Mouse (Mus musculus) kidney, postnatal 0 days (tissue): ENCODE data around the gene Armh4. TPM values are rescaled to one million over a fixed set of nuclear protein-coding genes. Genes with fewer than 3 reads are reported as not detected.

Experiments used
- ATAC-seq: fragments of 200-750 bp; cut with Nextera tagmentation; replicated peaks from 2 replicates; pipeline ENCODE4 v1.8.0; 2017; ENCODE audit warnings: low read depth, moderate number of reproducible peaks, moderate TSS enrichment, moderate library complexity; ENCODE audit not compliant: low FRiP score
- DNase-seq: peaks from one replicate; pipeline ENCODE4 v3.0.0-alpha.2; 2016; ENCODE audit warnings: low spot score
- H3K27ac ChIP-seq: fragments of 300-500 bp; sonication (generic); 2 replicates; pipeline ENCODE4 v1.5.1; 2014; ENCODE audit warnings: mild to moderate bottlenecking
- H3K27me3 ChIP-seq: fragments of 300-500 bp; sonication (generic); 2 replicates; pipeline ENCODE4 v1.6.1; 2014; ENCODE audit warnings: low read length, mixed read lengths; ENCODE audit not compliant: insufficient read depth
- H3K36me3 ChIP-seq: fragments of 300-500 bp; sonication (generic); 2 replicates; pipeline ENCODE4 v1.6.1; 2014; ENCODE audit warnings: low read length, mixed read lengths; ENCODE audit not compliant: insufficient read depth
- H3K4me1 ChIP-seq: fragments of 300-500 bp; sonication (generic); replicated peaks from 2 replicates; pipeline ENCODE4 v1.6.1; 2014; ENCODE audit warnings: antibody characterized with exemption, low read length, mixed read lengths; ENCODE audit not compliant: insufficient read depth
- H3K4me2 ChIP-seq: fragments of 300-500 bp; sonication (generic); 2 replicates; pipeline ENCODE4 v1.6.1; 2014; ENCODE audit warnings: mild to moderate bottlenecking, low read length, moderate library complexity, mixed read lengths
- H3K4me3 ChIP-seq: fragments of 300-500 bp; sonication (generic); replicated peaks from 2 replicates; pipeline ENCODE4 v1.5.1; 2014; ENCODE audit warnings: low read depth, low read length
- H3K9ac ChIP-seq: fragments of 300-500 bp; sonication (generic); 2 replicates; pipeline ENCODE4 v1.6.1; 2014; ENCODE audit warnings: low read depth, low read length
- H3K9me3 ChIP-seq: fragments of 300-500 bp; sonication (generic); replicated peaks from 2 replicates; pipeline ENCODE4 v1.6.1; 2016; ENCODE audit warnings: low read length, inconsistent platforms, mixed read lengths
- CTCF ChIP-seq: IDR thresholded peaks from 2 replicates; pipeline ENCODE4 v1.5.1; 2016; ENCODE audit warnings: antibody characterized with exemption, low read depth, mild to moderate bottlenecking, moderate library complexity
- WGBS: fragments of 180-500 bp; shearing (Covaris S2); extraction: QIAGEN DNeasy Blood & Tissue Kit; methylation state at CpG from one replicate; pipeline ENCODE4 v1.1.7; 2014; 5-methylcytosine and 5-hydroxymethylcytosine counted together
- polyA plus RNA-seq: library from polyadenylated mRNA; unstranded; fragments of >200 nt; fragmentation: Nextera tagmentation; extraction: Ambion mirVana; gene quantifications from 2 replicates; pipeline ENCODE4 v1.2.1, GENCODE M21; 2015

Gene Armh4
- polyA plus RNA-seq, 1 experiment from 2014 or later, result 6.3 TPM

DNA sequence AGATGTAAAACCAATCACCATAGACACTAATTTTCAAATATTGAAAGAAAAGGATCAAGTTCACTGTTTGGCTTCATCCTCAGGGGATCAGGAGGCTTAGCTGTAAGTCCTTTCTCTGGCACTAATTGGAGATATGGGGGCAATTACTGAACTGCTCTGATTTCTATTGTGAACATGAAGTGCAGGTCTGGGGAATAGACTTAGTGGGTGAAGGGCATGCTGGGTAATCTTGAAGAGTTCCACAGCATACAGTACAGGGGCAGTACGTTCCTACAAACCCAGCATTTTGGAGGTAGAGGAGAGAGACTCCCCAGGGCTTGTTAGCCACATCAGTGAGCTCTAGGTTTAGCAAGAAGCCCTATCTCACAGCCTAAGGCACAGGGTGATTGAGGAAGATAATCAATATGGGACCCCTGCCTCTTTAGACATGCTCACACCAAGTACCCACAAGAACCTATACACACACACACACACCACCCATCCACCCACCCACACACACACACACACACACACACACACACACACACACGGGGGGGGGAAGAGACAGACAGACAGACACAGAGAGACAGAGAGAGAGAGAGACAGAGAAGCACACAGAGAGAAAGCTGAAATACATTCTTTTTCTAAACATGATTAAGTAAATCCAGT, 44.6 kb downstream of the Armh4 start:
- ATAC-seq (no peak), DNase-seq (no peak)
- no peak overlapping the region for H3K27ac ChIP-seq
- no peak overlapping the region for H3K4me3 ChIP-seq
- 56% methylated on average over 2 of the region's 2 CpGs for WGBS
- no peaks in the 10 kb centered on the region for H3K9me3 ChIP-seq
- H3K9ac ChIP-seq, result no peak overlapping the region
- H3K4me2 ChIP-seq, result no peak overlapping the region
- H3K27me3 ChIP-seq, result no peaks in the 10 kb centered on the region
- H3K4me1 ChIP-seq, result no peaks in the 10 kb centered on the region
- TF ChIP-seq CTCF, result no peak
- no peaks in the 10 kb centered on the region for H3K36me3 ChIP-seq

DNA sequence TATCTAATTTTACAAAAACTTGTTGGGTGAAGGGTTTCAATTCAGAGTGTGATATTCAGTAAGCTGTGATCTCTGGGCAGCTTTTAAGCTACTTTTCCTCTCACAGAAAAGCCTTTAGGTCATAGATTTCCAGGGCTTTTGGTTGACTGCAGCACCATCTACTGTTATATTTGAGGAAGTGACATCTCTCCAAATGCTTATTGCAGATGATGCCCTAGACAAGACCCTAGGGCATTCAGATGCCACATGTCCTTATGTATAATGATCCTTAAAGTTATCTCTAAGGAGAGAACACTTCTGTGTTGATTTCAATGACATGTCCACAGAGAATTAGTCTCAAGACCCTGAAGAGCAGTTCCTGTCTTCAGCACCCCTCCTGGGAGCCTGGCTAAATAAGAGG, 49.2 kb downstream of the Armh4 start:
- ATAC-seq (no peak), DNase-seq (peak; percentile 68)
- Histone ChIP-seq H3K36me3 (no peaks in the 10 kb centered on the region), H3K4me2 (no peak overlapping the region), H3K9ac (no peak overlapping the region), H3K9me3 (no peaks in the 10 kb centered on the region), H3K4me3 (no peak overlapping the region), H3K4me1 (no peaks in the 10 kb centered on the region), H3K27ac (no peak overlapping the region), H3K27me3 (no peaks in the 10 kb centered on the region)
- TF ChIP-seq CTCF, result peak; percentile 67

DNA sequence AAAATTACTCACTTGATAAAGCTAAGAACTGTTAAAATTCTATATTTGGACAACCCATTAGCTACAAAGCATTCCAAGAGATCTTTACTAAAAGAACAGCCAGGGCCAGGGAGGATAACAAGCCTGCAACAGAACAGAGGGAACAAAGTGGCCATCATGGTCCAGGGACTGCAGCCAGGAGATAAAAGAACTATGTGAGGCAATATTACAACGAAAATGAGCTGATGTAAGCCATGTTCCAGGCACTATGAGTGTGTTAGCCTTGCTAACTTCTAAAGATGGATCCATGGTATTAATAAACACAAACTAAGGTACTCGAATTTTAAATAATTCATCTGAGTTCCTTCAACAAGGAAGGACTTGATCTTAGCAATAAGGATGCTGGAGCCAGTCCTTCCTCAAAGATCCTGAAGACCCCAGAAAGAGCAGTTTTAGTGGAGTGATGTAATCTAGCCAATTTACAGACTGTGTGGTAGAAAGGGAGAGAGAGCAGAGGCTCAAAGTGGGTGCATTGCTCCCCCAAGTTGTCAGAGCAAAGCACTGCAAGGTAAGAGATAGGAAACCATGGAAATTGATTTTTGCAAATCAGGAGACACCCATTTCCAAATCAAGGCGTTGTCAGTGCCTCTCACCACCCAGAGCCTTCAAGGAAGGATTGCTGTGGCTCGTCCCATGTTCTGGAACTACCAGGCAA, 59.7 kb downstream of the Armh4 start:
- no peak overlapping the region for H3K27ac ChIP-seq
- H3K9me3 ChIP-seq, result no peaks in the 10 kb centered on the region
- no peaks in the 10 kb centered on the region for H3K27me3 ChIP-seq
- no peak overlapping the region for H3K4me2 ChIP-seq
- WGBS, result 46% methylated on average over 4 of the region's 4 CpGs
- H3K4me1 ChIP-seq, result no peaks in the 10 kb centered on the region
- no peak overlapping the region for H3K9ac ChIP-seq
- peak; percentile 57; the same call in 1 of the 2 replicates for TF ChIP-seq CTCF
- DNase-seq (peak; percentile 38), ATAC-seq (no peak)
- H3K36me3 ChIP-seq, result no peaks in the 10 kb centered on the region
- no peak overlapping the region for H3K4me3 ChIP-seq

DNA sequence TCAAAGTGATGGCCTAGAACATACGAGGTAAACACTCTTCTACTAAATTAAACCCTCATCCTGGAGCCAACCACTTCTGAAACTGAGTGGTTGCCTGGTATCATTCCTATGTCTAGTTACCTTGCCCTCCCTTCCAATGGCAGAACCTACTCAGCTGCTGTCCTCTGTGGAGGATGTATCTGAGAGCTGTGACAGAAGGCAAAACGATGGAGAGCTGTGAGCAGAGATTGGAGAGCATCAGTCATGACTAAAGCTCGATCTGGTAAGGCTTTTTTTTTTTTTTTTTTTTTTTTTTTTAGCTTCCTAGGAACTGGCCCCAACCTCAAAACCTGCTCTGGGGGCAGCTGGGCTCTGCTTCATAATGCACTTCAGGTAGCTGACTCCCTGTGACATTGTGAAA, 60.4 kb downstream of the Armh4 start:
- ATAC-seq (no peak), DNase-seq (no peak)
- H3K27me3 ChIP-seq, result no peaks in the 10 kb centered on the region
- no peak overlapping the region for H3K4me2 ChIP-seq
- WGBS, result 33% methylated on average over 3 of the region's 3 CpGs
- no peaks in the 10 kb centered on the region for H3K36me3 ChIP-seq
- H3K9me3 ChIP-seq, result no peaks in the 10 kb centered on the region
- no peak overlapping the region for H3K9ac ChIP-seq
- no peak overlapping the region for H3K4me3 ChIP-seq
- H3K4me1 ChIP-seq, result no peaks in the 10 kb centered on the region
- TF ChIP-seq CTCF, result no peak
- no peak overlapping the region for H3K27ac ChIP-seq

DNA sequence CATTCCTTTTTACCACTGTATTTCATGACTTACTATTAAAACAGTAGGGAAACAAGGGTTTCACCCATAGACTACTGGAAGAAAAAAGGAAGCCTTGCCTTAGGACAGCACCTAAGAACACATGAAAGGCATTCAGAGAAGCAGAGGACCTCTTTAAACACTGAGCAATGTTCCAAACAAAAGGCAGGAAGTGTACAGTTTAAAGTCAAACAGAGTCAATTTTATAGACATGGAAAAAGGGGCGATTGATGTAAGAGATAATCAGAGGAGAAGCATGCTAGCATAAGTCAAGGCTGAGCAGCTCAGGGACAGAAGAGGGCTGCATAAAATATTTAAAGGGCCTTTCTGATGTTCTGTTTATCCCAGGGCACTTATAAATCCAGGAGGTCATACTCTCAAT, 61.9 kb downstream of the Armh4 start:
- no peaks in the 10 kb centered on the region for H3K4me1 ChIP-seq
- H3K4me2 ChIP-seq, result no peak overlapping the region

DNA sequence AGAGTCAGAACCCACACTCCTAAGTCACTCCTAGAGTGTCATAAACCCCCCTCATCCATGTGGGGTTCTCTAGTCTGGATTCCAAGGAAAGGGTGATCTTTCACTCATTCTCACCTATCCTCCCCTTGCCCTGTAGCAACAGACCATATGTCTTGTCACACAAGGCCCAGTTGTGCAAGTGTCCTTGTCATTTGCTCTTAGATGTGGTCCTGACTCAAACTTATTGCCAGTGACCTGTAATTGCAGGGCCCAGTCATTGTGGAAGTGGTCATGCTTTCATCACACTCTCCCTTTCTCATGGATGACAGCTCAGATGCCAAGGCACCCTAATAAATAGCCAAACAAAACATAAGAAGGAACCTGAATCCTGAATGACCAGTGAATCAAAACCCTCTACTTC, 63.5 kb downstream of the Armh4 start:
- H3K27me3 ChIP-seq, result no peaks in the 10 kb centered on the region
- H3K4me3 ChIP-seq, result no peak overlapping the region
- ATAC-seq (no peak), DNase-seq (no peak)
- no peaks in the 10 kb centered on the region for H3K36me3 ChIP-seq
- no peak overlapping the region for H3K4me2 ChIP-seq
- no peak overlapping the region for H3K9ac ChIP-seq
- H3K4me1 ChIP-seq, result no peaks in the 10 kb centered on the region
- no peak for TF ChIP-seq CTCF
- no peak overlapping the region for H3K27ac ChIP-seq
- H3K9me3 ChIP-seq, result no peaks in the 10 kb centered on the region

More for the DNA sequence above, 61.9 kb downstream of the Armh4 start:
- Histone ChIP-seq H3K27ac (no peak overlapping the region), H3K9me3 (no peaks in the 10 kb centered on the region), H3K36me3 (no peaks in the 10 kb centered on the region), H3K27me3 (no peaks in the 10 kb centered on the region), H3K4me3 (no peak overlapping the region), H3K9ac (no peak overlapping the region)
- WGBS, result 66% methylated on average over 1 of the region's 1 CpGs
- DNase-seq (no peak), ATAC-seq (no peak)
- no peak for TF ChIP-seq CTCF
